Mouse (Mus musculus) liver, embryonic 15.5 days (tissue): ENCODE measurements at regions not wholly inside any gene's neighbourhood (a gene's known extent, or its start where the extent isn't known, plus 50 kb on each side); places are given as distances from the start of the nearest gene placed in this dataset.

ENCODE experiments used
- ATAC-seq: fragments of 200-750 bp; cut with Nextera tagmentation; 2 replicates; pipeline ENCODE4 v1.8.0; 2017; ENCODE audit warnings: moderate number of reproducible peaks, mild to moderate bottlenecking, moderate library complexity; ENCODE audit not compliant: insufficient read depth
- H3K27ac ChIP-seq: fragments of 300-500 bp; sonication (generic); replicated peaks from 2 replicates; pipeline ENCODE4 v1.5.1; 2015; ENCODE audit warnings: mild to moderate bottlenecking, inconsistent platforms
- H3K27me3 ChIP-seq: fragments of 300-500 bp; sonication (generic); 2 replicates; pipeline ENCODE4 v1.6.1; 2015; ENCODE audit warnings: mild to moderate bottlenecking, inconsistent platforms
- H3K36me3 ChIP-seq: fragments of 300-500 bp; sonication (generic); replicated peaks from 2 replicates; pipeline ENCODE4 v1.6.1; 2015; ENCODE audit warnings: moderate library complexity, mild to moderate bottlenecking, inconsistent platforms
- H3K4me1 ChIP-seq: fragments of 300-500 bp; sonication (generic); replicated peaks from 2 replicates; pipeline ENCODE4 v1.6.1; 2015; ENCODE audit warnings: inconsistent platforms
- H3K4me2 ChIP-seq: fragments of 300-500 bp; sonication (generic); 2 replicates; pipeline ENCODE4 v1.6.1; 2015; ENCODE audit warnings: moderate library complexity, mild to moderate bottlenecking, inconsistent platforms
- H3K4me3 ChIP-seq: fragments of 300-500 bp; sonication (generic); replicated peaks from 2 replicates; pipeline ENCODE4 v1.5.1; 2015; ENCODE audit warnings: mild to moderate bottlenecking, inconsistent platforms
- H3K9ac ChIP-seq: fragments of 300-500 bp; sonication (generic); 2 replicates; pipeline ENCODE4 v1.6.1; 2015; ENCODE audit warnings: moderate library complexity, mild to moderate bottlenecking, inconsistent platforms
- H3K9me3 ChIP-seq: fragments of 300-500 bp; sonication (generic); replicated peaks from 2 replicates; pipeline ENCODE4 v1.6.1; 2016; ENCODE audit warnings: inconsistent platforms
- WGBS: fragments of 180-500 bp; shearing (Covaris S2); methylation state at CpG from one replicate; pipeline ENCODE4 v1.1.7; 2015; ENCODE audit warnings: mixed read lengths; ENCODE audit not compliant: insufficient replicate concordance; 5-methylcytosine and 5-hydroxymethylcytosine counted together

DNA sequence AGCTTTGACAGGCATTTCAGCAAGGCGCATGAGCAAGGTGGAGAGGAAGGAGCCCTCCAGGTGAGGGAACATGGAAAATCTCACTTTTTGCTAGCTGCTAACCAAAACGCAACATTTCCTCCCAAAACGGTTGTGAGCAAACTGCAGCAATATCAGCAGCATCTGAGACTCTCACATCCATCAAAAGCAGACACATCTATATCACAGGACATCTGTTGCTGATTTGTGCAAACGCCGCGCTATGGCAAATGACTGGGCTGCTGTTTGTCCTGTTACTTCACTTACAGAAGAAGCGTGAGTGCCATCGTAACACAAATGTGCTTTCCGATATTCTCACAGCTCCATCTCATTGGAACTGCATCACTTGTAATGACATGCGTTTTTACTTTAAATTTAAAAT is 73.5 kb upstream of the Tsc22d1 start:
- H3K27me3 ChIP-seq: no peaks in the 10 kb centered on the region; the same call in 1 of the 2 replicates
- H3K9me3 ChIP-seq: no peaks in the 10 kb centered on the region
- H3K36me3 ChIP-seq: no peaks in the 10 kb centered on the region
- no peak overlapping the region for H3K4me2 ChIP-seq
- H3K4me3 ChIP-seq: no peak overlapping the region
- no peak for ATAC-seq
- WGBS: 71% methylated on average over 10 of the region's 10 CpGs
- no peak overlapping the region for H3K27ac ChIP-seq
- H3K9ac ChIP-seq: no peak overlapping the region
- no peaks in the 10 kb centered on the region for H3K4me1 ChIP-seq

DNA sequence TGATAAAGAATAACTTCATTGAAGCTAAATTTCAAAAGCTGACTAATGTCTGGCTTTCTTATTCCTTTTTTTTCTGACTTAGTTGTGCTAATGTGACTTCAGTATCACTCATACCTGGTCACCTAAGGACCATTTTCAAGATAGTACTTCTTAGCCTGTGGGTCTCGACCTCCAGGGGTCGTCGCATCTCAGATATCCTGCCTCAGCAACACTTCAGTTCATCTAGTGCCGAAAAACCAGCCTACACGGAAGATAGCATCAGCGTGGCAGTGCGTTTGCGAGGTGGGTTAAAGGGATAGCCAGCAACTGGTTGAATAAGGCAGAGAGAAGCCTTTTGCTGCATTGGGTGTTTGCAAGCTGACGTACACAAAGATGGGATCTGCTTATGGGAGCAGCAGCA is 62.9 kb upstream of the Tsc22d1 start:
- no peaks in the 10 kb centered on the region for H3K36me3 ChIP-seq
- H3K27me3 ChIP-seq: no peaks in the 10 kb centered on the region
- no peak for ATAC-seq
- no peaks in the 10 kb centered on the region for H3K4me1 ChIP-seq
- WGBS: 49% methylated on average over 9 of the region's 9 CpGs
- H3K27ac ChIP-seq: no peak overlapping the region
- no peaks in the 10 kb centered on the region for H3K9me3 ChIP-seq
- H3K9ac ChIP-seq: no peak overlapping the region
- H3K4me2 ChIP-seq: no peak overlapping the region
- no peak overlapping the region for H3K4me3 ChIP-seq

DNA sequence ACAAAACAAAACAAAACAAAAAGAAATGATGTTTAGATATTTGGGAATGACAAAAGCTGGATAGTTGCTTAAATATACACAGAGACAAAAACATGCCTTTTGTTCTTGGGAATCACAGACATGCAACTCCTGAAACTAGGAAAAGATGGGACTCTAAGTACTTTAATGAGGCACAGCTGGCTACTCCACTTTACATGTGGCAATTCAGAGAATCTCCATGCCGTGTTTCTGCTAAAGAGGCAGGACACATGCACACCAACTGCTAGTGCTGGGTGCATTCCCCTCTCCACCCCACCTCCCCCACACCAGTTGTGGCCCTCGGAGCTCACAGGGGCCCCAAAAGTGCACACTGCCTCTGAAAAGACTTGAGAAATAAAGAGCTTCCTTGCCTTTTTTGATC is 58.6 kb upstream of the Tsc22d1 start:
- H3K27ac ChIP-seq: no peak overlapping the region
- no peaks in the 10 kb centered on the region for H3K36me3 ChIP-seq
- 64% methylated on average over 2 of the region's 2 CpGs for WGBS
- H3K9me3 ChIP-seq: no peaks in the 10 kb centered on the region
- H3K9ac ChIP-seq: no peak overlapping the region
- no peaks in the 10 kb centered on the region for H3K27me3 ChIP-seq
- no peak overlapping the region for H3K4me2 ChIP-seq
- no peaks in the 10 kb centered on the region for H3K4me1 ChIP-seq
- no peak for ATAC-seq
- H3K4me3 ChIP-seq: no peak overlapping the region

DNA sequence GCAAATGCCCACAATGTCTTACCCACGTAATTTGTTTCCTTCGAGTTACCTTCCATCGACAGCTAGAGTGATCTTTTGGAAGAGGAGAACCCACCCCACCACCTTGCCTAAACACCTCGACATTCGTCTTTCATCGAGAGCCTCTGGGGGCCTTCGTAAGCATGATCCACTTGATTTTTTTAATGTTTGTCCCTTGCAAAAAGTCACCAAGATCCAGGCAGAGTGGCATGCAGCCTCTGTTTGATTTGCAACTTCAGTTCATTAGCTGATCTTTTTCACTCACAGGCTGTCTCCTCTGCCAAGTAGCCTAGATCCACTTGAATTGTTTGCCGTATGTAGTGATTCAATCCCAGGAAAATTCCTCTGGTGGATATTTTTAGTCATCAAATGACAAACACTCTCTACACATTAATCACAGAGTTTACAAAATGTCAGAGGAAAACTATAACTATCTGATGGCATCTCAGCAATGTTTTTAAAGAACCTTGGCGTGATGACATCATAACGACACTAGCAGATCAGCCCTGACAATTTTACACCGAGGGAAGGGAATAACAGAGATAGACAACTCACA is 54.8 kb upstream of the Tsc22d1 start:
- Histone ChIP-seq H3K27me3 (no peaks in the 10 kb centered on the region), H3K27ac (no peak overlapping the region), H3K36me3 (no peaks in the 10 kb centered on the region), H3K4me3 (no peak overlapping the region), H3K4me2 (no peak overlapping the region), H3K9me3 (no peaks in the 10 kb centered on the region), H3K9ac (no peak overlapping the region), H3K4me1 (no peaks in the 10 kb centered on the region)
- 77% methylated on average over 11 of the region's 11 CpGs for WGBS
- no peak for ATAC-seq

DNA sequence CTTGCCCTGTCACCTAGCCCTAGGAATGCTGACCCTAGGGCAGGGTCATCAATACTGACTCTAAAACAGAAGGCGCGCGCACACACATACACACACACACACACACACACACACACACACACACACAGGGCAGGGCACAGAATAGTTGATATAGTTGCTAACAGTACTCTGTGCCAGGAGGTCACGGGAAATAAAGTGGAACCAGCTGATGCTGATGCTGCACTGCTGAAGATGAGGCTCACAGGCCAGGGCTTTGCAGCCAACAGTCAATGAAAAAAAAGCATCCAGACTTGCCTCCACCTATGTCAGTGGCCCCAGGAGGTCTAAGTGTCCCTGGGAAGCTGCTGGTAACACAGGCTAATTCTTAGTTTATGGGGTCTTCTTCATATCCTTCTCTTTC is 50.7 kb upstream of the Tsc22d1 start:
- Histone ChIP-seq H3K27me3 (no peaks in the 10 kb centered on the region), H3K9ac (no peak overlapping the region), H3K27ac (no peak overlapping the region), H3K4me1 (no peaks in the 10 kb centered on the region), H3K4me3 (no peak overlapping the region), H3K36me3 (no peaks in the 10 kb centered on the region), H3K4me2 (no peak overlapping the region), H3K9me3 (no peaks in the 10 kb centered on the region)
- no peak for ATAC-seq
- 88% methylated on average over 4 of the region's 4 CpGs for WGBS
